Mouse (Mus musculus): ENCODE measurements at regions not wholly inside any gene's neighbourhood (a gene's known extent, or its start where the extent isn't known, plus 50 kb on each side); places are given as distances from the start of the nearest gene placed in this dataset.

DNA sequence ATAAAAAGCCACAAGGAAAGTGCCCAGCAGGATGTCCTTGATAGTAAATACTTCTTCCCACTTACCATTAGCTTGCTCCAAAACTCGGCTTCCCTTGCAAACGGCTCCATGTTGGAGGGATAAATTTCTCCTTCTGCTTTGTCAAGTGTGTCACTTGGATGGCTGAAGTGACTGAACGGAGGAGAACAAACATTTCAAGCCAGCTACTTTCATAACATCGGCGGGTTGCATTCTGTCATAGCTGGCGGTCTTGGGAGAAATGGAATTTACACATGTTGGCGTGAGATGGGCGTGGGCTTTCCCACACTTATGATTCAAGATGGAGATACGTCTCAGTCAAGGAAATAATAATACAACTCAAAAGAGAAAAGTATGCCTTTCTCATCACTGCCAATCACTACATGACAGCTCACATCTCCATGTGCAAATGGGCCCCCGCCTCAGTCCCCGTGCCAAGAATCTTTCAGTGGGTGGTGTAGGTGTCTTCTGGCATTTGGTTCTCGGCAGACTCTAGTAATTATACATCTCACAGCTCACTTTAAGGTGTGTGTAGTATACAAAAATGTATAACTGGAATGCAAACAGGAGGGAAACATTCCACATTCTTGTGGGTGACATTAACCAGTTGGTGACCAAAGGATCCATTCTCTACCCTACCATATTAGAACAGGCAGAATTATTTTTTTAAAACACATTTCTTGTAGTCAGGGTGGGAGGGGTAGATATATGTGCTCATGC is 141.4 kb upstream of the Sash1 start:
- TF ChIP-seq CTCF (IDR thresholded peaks at IDR 0.05; ENCODE audit: control insufficient read depth, insufficient read depth, insufficient read length), result no peak
- TF ChIP-seq USF1 (IDR thresholded peaks at IDR 0.05; ENCODE audit: low read depth), result no peak
- no peak for TF ChIP-seq MYOD1 (IDR thresholded peaks at IDR 0.05; ENCODE audit: control insufficient read depth, insufficient read length, low read depth)

All from C2C12 (cell line).